Mouse (Mus musculus) embryonic facial prominence, embryonic 11.5 days (tissue): ENCODE results near the gene Tti1. TPM values are rescaled to one million over a fixed set of nuclear protein-coding genes. Genes with fewer than 3 reads are reported as not detected.

Experiments
- ATAC-seq: fragments of 200-750 bp; cut with Nextera tagmentation; replicated peaks from 2 replicates; pipeline ENCODE4 v1.8.0; 2017; ENCODE audit warnings: low read depth; ENCODE audit not compliant: insufficient number of reproducible peaks, low FRiP score, low TSS enrichment
- DNase-seq: peaks from one replicate; pipeline ENCODE4 v3.0.0-alpha.2; 2015; ENCODE audit warnings: low spot score
- H3K27ac ChIP-seq: fragments of 300-500 bp; sonication (generic); replicated peaks from 2 replicates; pipeline ENCODE4 v1.5.1; 2014; ENCODE audit warnings: mild to moderate bottlenecking, low read depth, low read length, control low read depth
- H3K27me3 ChIP-seq: fragments of 300-500 bp; sonication (generic); 2 replicates; pipeline ENCODE4 v1.6.1; 2014; ENCODE audit warnings: mild to moderate bottlenecking, low read length, moderate library complexity, mixed read lengths; ENCODE audit not compliant: control insufficient read depth, insufficient read depth
- H3K36me3 ChIP-seq: fragments of 300-500 bp; sonication (generic); replicated peaks from 2 replicates; pipeline ENCODE4 v1.6.1; 2014; ENCODE audit warnings: low read depth, mild to moderate bottlenecking, low read length, moderate library complexity, mixed read lengths; ENCODE audit not compliant: control insufficient read depth, insufficient read depth
- H3K4me1 ChIP-seq: fragments of 300-500 bp; sonication (generic); 2 replicates; pipeline ENCODE4 v1.6.1; 2014; ENCODE audit warnings: low read length, mixed read lengths; ENCODE audit not compliant: control insufficient read depth, insufficient read depth
- H3K4me2 ChIP-seq: fragments of 300-500 bp; sonication (generic); 2 replicates; pipeline ENCODE4 v1.6.1; 2014; ENCODE audit warnings: low read depth, mild to moderate bottlenecking, control low read depth, low read length, moderate library complexity
- H3K4me3 ChIP-seq: fragments of 300-500 bp; sonication (generic); 2 replicates; pipeline ENCODE4 v1.5.1; 2014; ENCODE audit warnings: low read depth, low read length, control low read depth
- H3K9ac ChIP-seq: fragments of 300-500 bp; sonication (generic); replicated peaks from 2 replicates; pipeline ENCODE4 v1.6.1; 2014; ENCODE audit warnings: mild to moderate bottlenecking, control low read depth, low read length
- H3K9me3 ChIP-seq: fragments of 300-500 bp; sonication (generic); replicated peaks from 2 replicates; pipeline ENCODE4 v1.6.1; 2016; ENCODE audit warnings: mild to moderate bottlenecking, low read length, inconsistent platforms, mixed read lengths; ENCODE audit not compliant: control insufficient read depth
- WGBS: fragments of 180-500 bp; shearing (Covaris S2); extraction: QIAGEN DNeasy Blood & Tissue Kit; methylation state at CpG from one replicate; pipeline ENCODE4 v1.1.7; 2014; 5-methylcytosine and 5-hydroxymethylcytosine counted together
- polyA plus RNA-seq: library from polyadenylated mRNA; unstranded; fragments of >200 nt; fragmentation: Nextera tagmentation; extraction: Ambion mirVana; gene quantifications from 2 replicates; pipeline ENCODE4 v1.2.1, GENCODE M21; 2014

The Tti1 gene
- polyA plus RNA-seq: 27.9 and 28.5 TPM in 2 replicates

DNA sequence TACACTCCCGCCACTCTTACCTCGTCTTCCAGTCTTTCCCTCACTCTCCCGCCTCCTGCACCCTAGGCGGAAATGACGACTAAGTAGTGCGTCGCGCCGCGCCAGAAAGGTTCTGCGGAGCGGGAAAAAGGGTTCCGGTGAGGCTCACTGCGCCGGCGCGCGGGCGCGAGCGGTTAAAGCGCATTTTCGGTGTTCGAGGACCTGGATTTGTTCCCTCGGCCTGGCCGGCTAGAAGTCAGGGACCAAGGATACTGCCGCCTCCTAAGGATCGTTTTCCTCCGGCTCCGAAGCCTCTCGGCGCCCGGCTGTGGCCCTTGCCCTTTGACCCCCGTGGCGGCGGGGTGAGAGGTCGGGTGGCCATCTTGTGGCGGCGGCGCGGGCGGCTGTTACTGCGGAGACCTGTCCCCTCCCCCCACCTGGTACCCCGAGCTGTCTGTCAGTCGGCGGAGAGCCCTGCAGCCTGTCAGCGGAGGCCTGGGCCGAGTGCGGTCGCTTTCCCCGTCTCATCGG is at the start of gene Tti1, which contains the start of gene Rprd1b:
Gene Tti1 (minus strand): TSS at position 80 of the 510 bp plus-strand sequence.
Gene Rprd1b (plus strand): TSS at position 144 of the 510 bp plus-strand sequence.
- peak; percentile 98 for DNase-seq
- WGBS: under 1% methylated on average over 52 of the region's 52 CpGs
- H3K4me2 ChIP-seq: peak within 1 kb of the TSS; percentile 75
- no peaks in the 10 kb centered on the region for H3K36me3 ChIP-seq
- ATAC-seq: peak; percentile 82
- H3K27me3 ChIP-seq: no peaks in the 10 kb centered on the region
- peak within 1 kb of the TSS; percentile 95 for H3K4me3 ChIP-seq
- H3K9ac ChIP-seq: peak within 1 kb of the TSS; percentile 93
- H3K9me3 ChIP-seq: no peaks in the 10 kb centered on the region
- H3K4me1 ChIP-seq: no peaks in the 10 kb centered on the region; the same call in 1 of the 2 replicates
- H3K27ac ChIP-seq: peak within 1 kb of the TSS; percentile 85

DNA sequence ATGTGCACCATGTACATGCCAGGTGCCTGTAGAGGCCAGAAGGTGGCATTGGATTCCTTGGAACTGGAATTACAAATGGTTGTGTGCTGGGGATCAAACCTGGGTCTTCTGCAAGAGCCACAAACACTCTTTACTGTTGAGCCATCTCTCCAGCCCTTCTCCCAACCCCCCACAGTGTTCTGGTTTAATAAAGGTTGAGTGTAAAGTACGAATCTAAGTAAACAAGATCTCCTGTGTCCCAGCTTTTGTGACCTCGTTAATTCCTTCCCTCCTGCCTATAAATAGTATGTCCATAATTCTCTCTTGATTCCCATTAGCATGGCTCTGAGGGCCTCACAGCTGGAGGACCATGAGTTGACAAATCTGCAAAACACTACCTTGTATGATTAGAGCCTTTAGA is 49.7 kb upstream of the Tti1 start:
- Histone ChIP-seq H3K4me2 (no peak overlapping the region), H3K27ac (no peak overlapping the region), H3K9ac (no peak overlapping the region), H3K27me3 (no peaks in the 10 kb centered on the region), H3K36me3 (peaks cover 3% of the 10 kb centered on the region), H3K4me3 (no peak overlapping the region), H3K9me3 (no peaks in the 10 kb centered on the region), H3K4me1 (no peaks in the 10 kb centered on the region)
- DNase-seq: no peak
- no peak for ATAC-seq
- 92% methylated on average over 2 of the region's 2 CpGs for WGBS

DNA sequence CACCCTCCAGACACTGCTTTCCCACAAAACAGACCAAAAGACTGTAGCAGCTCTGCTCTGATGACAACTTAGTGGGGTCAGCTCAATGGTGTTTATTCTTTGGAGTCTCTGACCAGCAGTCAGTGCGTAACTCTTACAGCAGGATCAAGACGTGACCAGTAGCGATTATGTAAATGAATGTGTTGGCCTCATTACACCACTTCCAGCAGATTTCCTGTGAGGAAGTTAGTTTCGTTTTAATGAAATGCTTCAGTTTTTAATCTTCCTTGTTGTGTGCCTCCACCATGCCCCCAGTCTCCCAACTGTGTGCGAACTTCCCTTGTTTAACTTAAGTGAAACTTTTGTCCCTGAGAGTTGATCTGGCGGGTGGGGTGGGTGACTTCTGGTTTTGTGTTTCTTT is 48.5 kb upstream of the Tti1 start:
- Histone ChIP-seq H3K9me3 (no peaks in the 10 kb centered on the region), H3K27ac (no peak overlapping the region), H3K4me1 (no peaks in the 10 kb centered on the region), H3K27me3 (no peaks in the 10 kb centered on the region), H3K9ac (no peak overlapping the region), H3K4me3 (no peak overlapping the region), H3K4me2 (no peak overlapping the region), H3K36me3 (peaks cover 7% of the 10 kb centered on the region)
- DNase-seq (no peak), ATAC-seq (no peak)
- 90% methylated on average over 6 of the region's 6 CpGs for WGBS

DNA sequence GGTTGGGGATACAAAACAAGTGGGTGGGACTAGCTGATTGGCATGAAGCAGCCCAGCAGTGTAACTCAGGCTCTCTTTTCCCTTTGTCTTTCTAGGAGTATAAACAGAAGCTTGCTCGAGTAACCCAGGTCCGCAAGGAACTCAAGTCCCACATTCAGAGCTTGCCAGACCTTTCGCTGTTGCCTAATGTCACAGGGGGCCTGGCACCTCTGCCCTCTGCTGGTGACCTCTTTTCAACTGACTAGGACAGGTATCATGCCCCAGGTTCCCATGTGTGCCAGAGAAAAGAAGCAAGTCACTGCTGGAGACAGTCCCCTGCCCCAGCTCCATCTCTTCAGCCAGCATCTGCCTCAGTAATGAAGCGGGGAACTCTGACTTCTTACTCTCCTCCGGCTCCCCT is 46.6 kb upstream of the Tti1 start:
- Histone ChIP-seq H3K4me2 (no peak overlapping the region), H3K27ac (no peak overlapping the region), H3K9ac (no peak overlapping the region), H3K9me3 (no peaks in the 10 kb centered on the region), H3K27me3 (no peaks in the 10 kb centered on the region), H3K4me1 (no peaks in the 10 kb centered on the region), H3K4me3 (no peak overlapping the region), H3K36me3 (peaks cover 7% of the 10 kb centered on the region)
- no peak for DNase-seq
- no peak for ATAC-seq
- 94% methylated on average over 5 of the region's 5 CpGs for WGBS

DNA sequence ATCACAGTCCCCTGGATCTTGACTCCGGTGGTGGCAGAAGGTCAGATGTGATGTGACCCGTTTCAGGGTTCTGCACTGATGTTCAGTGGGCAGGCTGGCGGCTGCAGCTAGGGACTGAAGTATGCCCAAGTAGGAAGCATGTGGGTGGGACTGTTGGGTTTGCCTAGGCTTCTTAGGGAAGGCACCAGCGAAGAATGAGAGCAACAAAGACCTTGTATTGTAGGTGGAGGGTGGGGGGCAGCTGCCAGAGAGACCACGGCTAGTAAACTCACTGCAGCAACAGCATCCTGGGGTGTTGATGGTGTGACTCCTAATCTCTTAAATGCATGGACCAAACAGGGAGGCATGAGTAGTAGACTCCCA is 43.4 kb upstream of the Tti1 start:
- no peak overlapping the region for H3K27ac ChIP-seq
- WGBS: 87% methylated on average over 5 of the region's 5 CpGs
- no peaks in the 10 kb centered on the region for H3K27me3 ChIP-seq
- no peak for DNase-seq
- H3K4me1 ChIP-seq: no peaks in the 10 kb centered on the region
- ATAC-seq: no peak
- peaks cover 7% of the 10 kb centered on the region for H3K36me3 ChIP-seq
- H3K9ac ChIP-seq: no peak overlapping the region
- H3K4me3 ChIP-seq: no peak overlapping the region
- H3K9me3 ChIP-seq: no peaks in the 10 kb centered on the region
- H3K4me2 ChIP-seq: no peak overlapping the region

DNA sequence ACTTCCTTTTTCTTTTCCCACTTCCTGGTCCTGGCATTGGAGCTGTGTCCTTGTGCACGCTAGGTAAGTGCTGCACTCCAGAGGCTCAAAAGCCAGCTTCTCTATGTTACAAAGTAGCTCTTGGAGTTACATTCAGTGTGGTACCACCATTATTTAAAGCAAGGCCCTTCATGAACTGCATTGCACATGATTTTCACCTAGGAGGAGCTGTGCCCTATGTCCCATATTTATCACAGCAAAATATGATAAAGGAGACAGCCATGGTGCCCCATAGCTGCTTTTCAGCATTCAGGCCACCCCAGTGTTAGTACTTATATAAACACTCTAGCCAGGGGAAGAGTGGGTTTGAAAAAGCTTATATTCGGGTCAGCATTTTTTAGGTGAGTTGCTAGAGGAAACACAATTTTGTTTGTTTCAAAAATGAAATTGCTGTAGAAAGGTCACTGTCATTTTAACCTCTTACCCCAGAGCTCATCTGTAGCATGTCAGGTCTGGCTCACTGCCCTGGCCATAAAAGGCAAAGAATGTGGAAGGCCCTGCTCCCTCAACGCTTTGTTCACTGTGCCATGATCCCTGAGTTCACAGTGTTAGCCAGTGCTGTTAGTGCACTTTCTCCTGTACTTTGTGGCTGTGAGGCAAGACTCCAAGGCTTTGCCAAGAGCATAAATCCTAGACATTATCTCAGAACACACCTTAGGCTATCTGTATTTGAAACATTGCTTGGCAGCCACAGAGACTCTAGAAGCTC is 42.8 kb upstream of the Tti1 start:
- H3K4me1 ChIP-seq: no peaks in the 10 kb centered on the region
- WGBS: 81% methylated on average over 3 of the region's 3 CpGs
- H3K27ac ChIP-seq: no peak overlapping the region
- DNase-seq (no peak), ATAC-seq (no peak)
- no peak overlapping the region for H3K9ac ChIP-seq
- no peaks in the 10 kb centered on the region for H3K27me3 ChIP-seq
- no peak overlapping the region for H3K4me2 ChIP-seq
- no peaks in the 10 kb centered on the region for H3K9me3 ChIP-seq
- H3K36me3 ChIP-seq: peaks cover 4% of the 10 kb centered on the region
- H3K4me3 ChIP-seq: no peak overlapping the region

DNA sequence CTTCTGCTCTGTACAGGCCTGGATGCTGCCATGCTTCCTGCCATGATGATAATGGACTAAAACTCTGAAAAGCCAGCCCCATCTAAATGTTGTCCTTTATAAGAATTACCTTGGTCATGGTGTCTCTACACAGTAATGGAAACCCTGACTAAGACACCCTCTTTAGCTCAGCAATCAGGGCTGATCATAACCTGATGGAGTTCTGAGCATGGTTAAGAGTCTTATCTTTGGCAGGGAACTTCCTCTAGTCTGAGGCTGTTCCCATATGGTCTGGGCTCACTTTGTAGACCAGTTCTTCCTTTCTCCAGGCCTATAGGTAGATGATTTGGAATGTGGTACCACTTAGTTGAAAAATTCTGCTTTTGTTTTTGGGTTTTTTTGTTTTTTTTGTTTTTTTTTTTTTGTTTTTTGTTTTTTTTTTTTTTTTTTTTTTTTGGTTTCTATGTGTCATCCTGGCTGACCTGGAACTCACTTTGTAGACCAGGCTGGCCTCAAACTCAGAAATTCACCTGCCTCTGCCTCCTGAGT is 40.3 kb upstream of the Tti1 start:
- Histone ChIP-seq H3K9ac (no peak overlapping the region), H3K4me1 (no peaks in the 10 kb centered on the region), H3K4me2 (no peak overlapping the region), H3K27ac (no peak overlapping the region), H3K27me3 (no peaks in the 10 kb centered on the region), H3K36me3 (peaks cover 4% of the 10 kb centered on the region), H3K4me3 (no peak overlapping the region), H3K9me3 (no peaks in the 10 kb centered on the region)
- DNase-seq: no peak
- ATAC-seq: no peak

DNA sequence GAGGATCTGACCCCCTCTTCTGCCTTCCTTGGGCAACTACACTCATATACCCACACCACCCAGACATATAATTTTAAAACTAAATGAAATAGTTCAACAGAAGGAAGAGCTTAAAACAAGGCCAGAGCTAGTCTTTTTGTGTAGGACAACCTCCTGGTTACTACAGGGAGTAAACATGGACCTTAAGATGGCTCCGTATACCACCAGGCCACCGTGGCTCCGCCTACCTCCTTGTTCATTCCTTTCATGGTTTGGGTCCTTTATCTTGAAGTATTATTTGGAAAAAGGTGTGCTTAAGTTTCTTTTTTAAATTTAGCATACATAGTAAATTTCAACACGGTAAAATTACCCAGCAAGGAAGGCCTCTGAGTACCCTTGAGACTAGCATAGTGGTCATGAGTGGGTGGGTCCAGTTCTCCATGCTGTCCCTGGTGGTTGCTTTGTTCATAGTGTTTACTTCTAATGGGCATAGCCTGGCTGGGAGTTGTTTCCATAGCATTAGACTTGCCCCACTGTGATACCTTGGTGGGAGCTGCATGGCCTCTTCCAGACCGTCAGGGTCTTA is 39.1 kb upstream of the Tti1 start:
- no peaks in the 10 kb centered on the region for H3K9me3 ChIP-seq
- 95% methylated on average over 5 of the region's 5 CpGs for WGBS
- no peak overlapping the region for H3K9ac ChIP-seq
- DNase-seq: no peak
- no peak overlapping the region for H3K4me2 ChIP-seq
- no peak for ATAC-seq
- H3K4me1 ChIP-seq: no peaks in the 10 kb centered on the region
- H3K27me3 ChIP-seq: no peaks in the 10 kb centered on the region
- H3K4me3 ChIP-seq: no peak overlapping the region
- H3K36me3 ChIP-seq: no peaks in the 10 kb centered on the region; the same call in 1 of the 2 replicates
- H3K27ac ChIP-seq: no peak overlapping the region
